Mouse (Mus musculus) limb, embryonic 12.5 days (tissue): ENCODE data around the gene Pycr2. TPM values are rescaled to one million over a fixed set of nuclear protein-coding genes. Genes with fewer than 3 reads are reported as not detected.
A peak's percentile ranks its signal among the peaks of the same experiment; 100 is the strongest.

ENCODE experiments used
- ATAC-seq: fragments of 200-750 bp; cut with Nextera tagmentation; 2 replicates; pipeline ENCODE4 v1.8.0; 2017; ENCODE audit warnings: low read depth, moderate TSS enrichment; ENCODE audit not compliant: insufficient number of reproducible peaks, insufficient read depth, low FRiP score, low TSS enrichment
- H3K27ac ChIP-seq: fragments of 300-500 bp; sonication (generic); 2 replicates; pipeline ENCODE4 v1.5.1; 2016; ENCODE audit warnings: mild to moderate bottlenecking, moderate library complexity
- H3K27me3 ChIP-seq: fragments of 300-500 bp; sonication (generic); 2 replicates; pipeline ENCODE4 v1.6.1; 2016; ENCODE audit warnings: mild to moderate bottlenecking, moderate library complexity
- H3K36me3 ChIP-seq: fragments of 300-500 bp; sonication (generic); 2 replicates; pipeline ENCODE4 v1.6.1; 2016; ENCODE audit warnings: mild to moderate bottlenecking, moderate library complexity
- H3K4me1 ChIP-seq: fragments of 300-500 bp; sonication (generic); replicated peaks from 2 replicates; pipeline ENCODE4 v1.6.1; 2016
- H3K4me2 ChIP-seq: fragments of 300-500 bp; sonication (generic); 2 replicates; pipeline ENCODE4 v1.6.1; 2016; ENCODE audit warnings: mild to moderate bottlenecking, moderate library complexity
- H3K4me3 ChIP-seq: fragments of 300-500 bp; sonication (generic); replicated peaks from 2 replicates; pipeline ENCODE4 v1.5.1; 2016; ENCODE audit warnings: mild to moderate bottlenecking
- H3K9ac ChIP-seq: fragments of 300-500 bp; sonication (generic); replicated peaks from 2 replicates; pipeline ENCODE4 v1.6.1; 2016; ENCODE audit warnings: mild to moderate bottlenecking, moderate library complexity
- H3K9me3 ChIP-seq: fragments of 300-500 bp; sonication (generic); 2 replicates; pipeline ENCODE4 v1.6.1; 2016; ENCODE audit warnings: mild to moderate bottlenecking, moderate library complexity
- WGBS: fragments of 180-500 bp; shearing (Covaris S2); methylation state at CpG from one replicate; pipeline ENCODE4 v1.1.7; 2016; 5-methylcytosine and 5-hydroxymethylcytosine counted together
- polyA plus RNA-seq: library from polyadenylated mRNA; unstranded; fragments of >200 nt; fragmentation: Nextera tagmentation; extraction: Ambion mirVana; gene quantifications from 2 replicates; pipeline ENCODE4 v1.2.1, GENCODE M21; 2016

Pycr2 gene
- polyA plus RNA-seq, 1 experiment from 2014 or later, result 125 TPM

DNA sequence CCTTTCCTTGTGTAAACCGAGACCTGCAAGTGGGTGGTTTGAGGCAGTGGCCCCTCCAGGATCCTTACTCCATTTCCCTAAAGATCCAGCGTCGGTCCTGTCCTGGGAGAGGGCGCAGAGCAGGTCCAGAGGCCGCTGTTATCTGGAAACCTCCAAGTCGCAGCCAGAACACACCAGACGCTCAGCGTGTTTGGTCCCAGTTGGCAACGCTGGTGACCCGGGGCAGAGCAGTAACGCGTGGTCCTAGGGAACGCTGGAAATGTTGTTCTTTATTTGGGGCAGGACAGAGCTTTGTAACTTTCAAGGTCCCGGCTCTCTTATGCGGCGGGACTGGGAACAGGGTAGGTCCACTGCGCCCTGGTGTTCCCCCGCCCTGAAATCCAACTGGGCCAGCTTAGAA, 37.6 kb downstream of the Pycr2 start:
- WGBS, result 2% methylated on average over 18 of the region's 18 CpGs
- peak overlapping the region; percentile 84 for H3K4me3 ChIP-seq
- peak overlapping the region; percentile 85 for H3K4me2 ChIP-seq
- peaks cover 56% of the 10 kb centered on the region for H3K27me3 ChIP-seq
- H3K36me3 ChIP-seq, result peaks cover 1% of the 10 kb centered on the region; the same call in 1 of the 2 replicates
- no peaks in the 10 kb centered on the region for H3K9me3 ChIP-seq
- H3K27ac ChIP-seq, result 0 out of 2 replicates have a peak overlapping the region, but pooled peaks have one; percentile 64
- peak overlapping the region; percentile 80 for H3K9ac ChIP-seq
- H3K4me1 ChIP-seq, result peaks cover 48% of the 10 kb centered on the region
- ATAC-seq, result no peak

DNA sequence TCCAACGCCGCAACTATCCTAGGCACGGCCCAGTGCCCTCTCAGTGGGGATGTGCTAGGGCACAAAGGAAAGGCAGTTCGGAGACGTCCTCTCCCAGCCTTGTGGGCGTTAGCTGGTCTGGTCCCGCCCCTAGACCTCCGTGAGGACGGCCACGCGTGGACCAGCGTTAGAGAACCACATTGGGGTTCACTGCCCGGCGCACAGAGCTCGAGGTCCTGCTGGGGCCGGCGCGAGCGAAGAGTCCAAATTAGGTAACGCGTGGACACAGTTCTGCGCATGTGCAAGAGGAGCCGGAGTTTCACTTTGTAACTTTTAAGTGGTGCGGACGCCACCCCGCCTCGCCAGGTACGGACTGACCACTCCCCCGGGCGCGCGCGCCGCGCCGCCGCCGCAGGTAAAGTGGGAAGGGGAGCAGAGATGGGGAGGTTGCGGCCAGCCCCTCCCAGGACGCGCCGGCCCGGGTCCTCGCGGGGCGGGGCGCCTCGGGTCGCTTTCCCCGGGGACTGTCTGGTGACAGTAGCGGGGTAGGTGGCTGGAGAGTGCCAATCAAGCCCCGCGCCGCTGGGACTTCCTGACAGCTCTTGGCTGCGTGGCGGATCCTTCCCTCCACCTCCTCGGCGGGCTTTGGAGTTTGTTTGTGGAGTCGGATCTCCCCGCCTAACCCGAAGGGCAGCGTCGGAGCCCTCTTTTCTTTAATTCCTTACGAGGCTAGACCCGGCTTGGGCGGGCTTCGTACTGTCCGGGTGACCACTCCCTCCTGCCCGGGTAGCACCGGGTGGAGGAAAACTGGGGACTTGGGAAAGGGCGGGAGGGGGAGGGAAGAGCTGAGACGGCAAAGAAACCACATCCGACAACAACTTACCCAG, 38.3 kb downstream of the Pycr2 start, which contains the start of gene Tmem63a:
Gene Tmem63a (plus strand): TSS at position 179 of the 866 bp plus-strand sequence.
- under 1% methylated on average over 73 of the region's 73 CpGs for WGBS
- Histone ChIP-seq H3K4me3 (peak within 1 kb of the TSS; percentile 84), H3K27ac (peak within 1 kb of the TSS; percentile 64), H3K27me3 (peaks cover 49% of the 10 kb centered on the region), H3K9ac (peak within 1 kb of the TSS; percentile 80), H3K9me3 (no peaks in the 10 kb centered on the region), H3K4me1 (peaks cover 42% of the 10 kb centered on the region), H3K4me2 (peak within 1 kb of the TSS; percentile 85), H3K36me3 (peaks cover 3% of the 10 kb centered on the region; the same call in 1 of the 2 replicates)
- ATAC-seq, result 0 out of 2 replicates have a peak, but pooled peaks have one; percentile 8

DNA sequence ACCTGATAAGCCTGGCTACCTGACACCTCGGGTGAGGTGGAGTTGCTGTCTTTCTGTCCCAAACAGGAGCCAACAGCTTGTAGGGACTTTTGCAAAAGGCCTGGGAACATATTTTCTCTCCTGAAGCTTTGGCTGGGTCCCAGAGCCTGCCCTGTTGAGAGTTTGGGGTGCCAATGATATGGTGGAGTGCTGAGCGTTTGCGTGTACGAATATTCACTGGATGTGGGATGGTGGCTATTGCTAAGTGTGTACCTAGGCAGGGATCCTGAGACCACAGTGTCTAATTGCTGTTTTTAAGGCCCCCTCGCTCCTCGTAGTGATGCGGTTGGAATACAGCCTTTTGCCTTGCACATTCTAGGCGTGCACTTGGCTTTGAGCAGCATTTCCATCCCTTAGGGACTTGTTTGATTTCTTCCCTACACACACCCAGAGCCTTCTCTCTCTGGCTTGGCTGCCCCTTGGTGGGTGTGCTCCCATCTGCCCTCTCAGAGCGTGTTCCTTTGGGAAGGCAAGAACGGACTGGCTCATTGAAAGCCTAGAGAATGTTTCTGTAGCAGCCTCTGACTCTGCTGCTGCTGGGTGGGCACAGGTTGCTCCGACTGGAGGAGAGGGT, 39.0 kb downstream of the Pycr2 start:
- H3K9ac ChIP-seq, result peak overlapping the region; percentile 80
- peaks cover 3% of the 10 kb centered on the region; the same call in 1 of the 2 replicates for H3K36me3 ChIP-seq
- H3K4me2 ChIP-seq, result peak overlapping the region; percentile 85
- peaks cover 42% of the 10 kb centered on the region for H3K4me1 ChIP-seq
- WGBS, result 50% methylated on average over 11 of the region's 11 CpGs
- H3K27ac ChIP-seq, result peak overlapping the region; percentile 64; the same call in 1 of the 2 replicates
- H3K9me3 ChIP-seq, result no peaks in the 10 kb centered on the region
- no peak for ATAC-seq
- H3K27me3 ChIP-seq, result peaks cover 42% of the 10 kb centered on the region
- H3K4me3 ChIP-seq, result peak overlapping the region; percentile 84

DNA sequence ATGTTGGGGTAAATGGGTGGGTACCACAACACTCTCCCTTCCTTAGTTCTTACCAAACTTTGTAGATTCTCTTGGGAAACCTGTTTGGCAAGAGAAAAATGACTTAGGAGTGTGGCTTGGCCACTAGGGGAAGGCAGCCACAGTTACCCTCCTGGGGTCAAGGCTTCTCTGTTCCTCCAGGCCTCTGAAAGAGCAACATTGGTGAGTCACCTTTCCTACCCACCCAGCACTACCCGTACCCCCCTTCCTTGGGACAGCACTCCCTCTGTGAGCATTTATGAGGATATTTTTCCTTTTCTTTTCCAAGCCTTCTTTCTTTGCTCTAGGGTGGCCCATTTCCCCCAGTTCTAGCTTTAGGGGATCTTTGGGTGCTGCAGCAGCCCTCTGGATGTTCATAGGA, 39.8 kb downstream of the Pycr2 start:
- Histone ChIP-seq H3K9ac (no peak overlapping the region), H3K4me1 (peaks cover 42% of the 10 kb centered on the region), H3K4me2 (no peak overlapping the region), H3K4me3 (no peak overlapping the region), H3K27me3 (peaks cover 36% of the 10 kb centered on the region), H3K27ac (0 out of 2 replicates have a peak overlapping the region, but pooled peaks have one; percentile 4), H3K9me3 (no peaks in the 10 kb centered on the region), H3K36me3 (peaks cover 9% of the 10 kb centered on the region; the same call in 1 of the 2 replicates)
- ATAC-seq, result no peak
- 67% methylated on average over 1 of the region's 1 CpGs for WGBS

DNA sequence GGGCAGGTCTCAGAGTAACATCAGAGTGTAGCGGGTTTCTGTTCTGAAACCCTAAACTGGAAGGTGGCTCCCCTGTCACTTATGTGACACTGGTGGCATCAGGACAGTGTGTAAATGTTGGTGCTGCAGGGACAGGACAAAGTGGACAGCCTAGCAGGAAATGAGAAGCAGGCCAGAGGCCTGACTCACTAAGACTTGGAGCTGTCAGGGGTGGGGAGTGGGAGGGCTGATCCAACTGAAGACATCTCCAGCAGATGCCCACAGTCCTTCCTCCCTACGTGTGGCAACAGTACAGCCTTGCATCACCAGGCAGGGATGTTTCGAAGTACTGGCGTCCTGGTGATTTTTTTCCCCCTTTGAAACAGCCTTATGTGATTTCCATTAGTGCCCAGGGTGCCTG, 40.5 kb downstream of the Pycr2 start:
- Histone ChIP-seq H3K4me1 (peaks cover 42% of the 10 kb centered on the region), H3K4me3 (no peak overlapping the region), H3K9ac (0 out of 2 replicates have a peak overlapping the region, but pooled peaks have one; percentile 14), H3K27me3 (peaks cover 36% of the 10 kb centered on the region), H3K4me2 (peak overlapping the region; percentile 53; the same call in 1 of the 2 replicates), H3K27ac (peak overlapping the region; percentile 93), H3K9me3 (no peaks in the 10 kb centered on the region), H3K36me3 (peaks cover 16% of the 10 kb centered on the region)
- ATAC-seq, result no peak
- WGBS, result 83% methylated on average over 4 of the region's 4 CpGs

DNA sequence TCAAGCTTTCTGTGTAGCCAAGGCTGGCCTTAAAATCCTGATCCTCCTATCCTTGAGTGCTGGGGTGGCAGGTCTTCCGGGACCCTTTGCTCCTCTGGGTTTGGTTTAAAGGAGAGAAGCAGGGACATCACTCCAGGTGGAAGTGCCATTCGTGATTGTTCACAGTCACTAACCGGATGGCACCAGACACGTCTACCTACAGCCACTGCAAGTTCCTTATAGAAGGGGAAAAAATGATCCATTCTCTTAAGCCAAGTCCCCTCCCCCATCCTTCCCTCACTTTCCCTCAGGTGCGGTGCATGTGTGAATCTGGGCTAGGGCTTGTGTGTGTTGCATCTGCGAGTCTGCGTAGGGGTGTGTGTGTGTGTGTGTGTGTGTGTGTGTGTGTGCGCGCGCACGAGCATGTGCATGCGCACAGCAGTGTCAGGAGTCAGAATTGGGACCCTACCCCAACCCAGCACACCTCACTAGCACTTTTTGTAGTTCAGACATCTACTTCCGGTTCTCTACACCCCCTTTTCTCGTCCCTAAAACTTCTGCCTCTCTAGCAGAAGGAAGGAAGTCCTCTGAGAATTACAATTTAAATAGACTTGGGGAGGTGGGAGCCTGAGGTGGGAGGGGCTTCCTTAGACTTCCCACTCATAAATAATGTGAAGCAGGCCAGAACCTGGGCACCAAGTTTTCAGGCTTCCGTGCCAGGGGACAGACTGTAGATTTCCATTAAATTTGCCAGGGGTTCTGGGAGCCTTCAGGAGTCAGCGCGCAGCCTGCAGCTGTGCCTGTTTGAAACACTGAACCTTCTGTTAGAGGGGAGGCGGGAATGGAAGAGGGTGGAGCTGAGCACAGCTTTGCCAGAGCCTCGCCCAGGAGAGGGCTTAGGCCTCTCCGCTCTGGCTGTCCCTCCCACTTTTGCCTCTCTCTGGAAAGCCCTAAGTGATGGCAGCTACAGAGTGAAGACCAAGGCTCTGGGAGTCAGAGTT, 41.2 kb downstream of the Pycr2 start:
- H3K4me1 ChIP-seq, result peaks cover 42% of the 10 kb centered on the region
- H3K27ac ChIP-seq, result peak overlapping the region; percentile 93
- H3K27me3 ChIP-seq, result peaks cover 31% of the 10 kb centered on the region
- peak overlapping the region; percentile 12; the same call in 1 of the 2 replicates for H3K4me3 ChIP-seq
- H3K9ac ChIP-seq, result 0 out of 2 replicates have a peak overlapping the region, but pooled peaks have one; percentile 14
- H3K9me3 ChIP-seq, result no peaks in the 10 kb centered on the region
- peak overlapping the region; percentile 53 for H3K4me2 ChIP-seq
- 26% methylated on average over 20 of the region's 20 CpGs for WGBS
- ATAC-seq, result peak; percentile 90
- peaks cover 23% of the 10 kb centered on the region for H3K36me3 ChIP-seq

DNA sequence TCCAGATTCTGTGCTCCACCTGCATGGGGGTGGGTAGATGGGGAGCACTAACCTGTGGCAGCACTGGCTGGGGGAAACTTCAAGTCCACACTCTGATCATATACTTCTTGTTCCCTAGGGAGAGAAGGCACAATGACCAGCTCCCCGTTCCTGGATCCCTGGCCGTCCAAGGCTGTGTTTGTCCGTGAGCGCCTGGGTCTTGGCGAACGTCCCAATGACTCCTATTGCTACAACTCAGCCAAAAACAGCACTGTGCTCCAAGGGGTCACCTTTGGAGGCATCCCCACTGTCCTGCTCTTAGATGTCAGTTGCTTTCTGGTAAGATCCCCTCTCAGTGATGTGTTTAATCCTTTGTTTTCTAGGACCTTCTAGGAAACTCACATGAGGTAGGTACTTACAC, 42.4 kb downstream of the Pycr2 start:
- Histone ChIP-seq H3K4me2 (peak overlapping the region; percentile 53; the same call in 1 of the 2 replicates), H3K4me3 (no peak overlapping the region), H3K9ac (no peak overlapping the region), H3K27me3 (peaks cover 20% of the 10 kb centered on the region), H3K36me3 (peaks cover 27% of the 10 kb centered on the region), H3K9me3 (no peaks in the 10 kb centered on the region), H3K27ac (peak overlapping the region; percentile 93), H3K4me1 (peaks cover 40% of the 10 kb centered on the region)
- WGBS, result 94% methylated on average over 6 of the region's 6 CpGs
- no peak for ATAC-seq

DNA sequence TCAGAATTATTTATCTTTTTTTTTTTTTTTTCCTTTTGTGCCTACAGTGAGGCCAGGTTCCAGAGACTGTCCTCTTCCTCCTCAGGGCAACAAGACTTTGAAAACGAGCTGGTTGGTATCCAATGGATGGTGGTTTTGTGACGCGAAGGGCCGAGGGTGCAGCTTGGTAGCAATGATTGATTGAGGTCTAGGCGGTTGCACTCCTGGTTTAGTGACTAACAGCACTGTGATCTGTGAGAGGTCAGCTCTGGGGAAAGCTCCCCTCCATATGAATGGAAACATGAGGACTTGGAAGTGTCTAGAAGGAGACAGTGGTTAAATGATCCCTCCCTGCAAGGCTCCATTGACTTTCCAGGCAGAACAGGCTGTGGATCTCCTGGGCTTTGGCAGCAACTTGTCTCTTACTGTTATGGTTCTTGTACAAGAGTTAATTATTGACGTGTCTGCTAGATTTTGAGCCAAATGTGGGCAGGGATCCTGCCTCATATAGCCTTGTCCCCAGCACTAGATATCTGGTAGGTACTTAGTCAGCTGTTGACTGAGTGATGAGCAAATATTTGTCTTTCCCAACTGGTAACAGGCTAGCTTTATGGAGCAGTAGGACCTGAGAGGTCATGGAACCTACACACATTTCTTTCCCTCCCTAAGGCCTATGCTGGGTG, 48.1 kb downstream of the Pycr2 start:
- Histone ChIP-seq H3K27ac (no peak overlapping the region), H3K27me3 (no peaks in the 10 kb centered on the region), H3K9me3 (no peaks in the 10 kb centered on the region), H3K36me3 (peaks cover 69% of the 10 kb centered on the region), H3K4me1 (peaks cover 9% of the 10 kb centered on the region), H3K9ac (no peak overlapping the region), H3K4me3 (no peak overlapping the region), H3K4me2 (no peak overlapping the region)
- ATAC-seq, result no peak
- WGBS, result 77% methylated on average over 6 of the region's 6 CpGs

DNA sequence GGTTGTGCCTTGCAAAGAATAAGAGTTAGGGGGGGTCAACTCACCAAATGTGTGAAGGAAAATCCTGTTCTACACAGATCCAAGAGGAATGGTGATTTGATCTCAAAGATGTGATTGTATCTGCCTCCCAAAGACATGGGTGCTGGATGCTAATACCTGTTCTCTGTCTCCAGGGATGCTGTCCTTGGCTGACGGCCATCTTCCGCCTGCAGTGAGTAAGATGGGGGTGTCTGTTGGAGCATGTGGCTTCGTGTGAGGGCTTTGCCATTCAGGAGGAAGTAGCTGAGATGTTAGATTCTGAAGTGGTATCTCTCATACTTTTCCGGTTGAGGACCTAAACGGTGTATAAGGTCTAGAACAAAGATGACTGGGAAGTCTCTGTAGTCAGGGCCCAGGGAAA, 48.7 kb downstream of the Pycr2 start:
- Histone ChIP-seq H3K36me3 (peaks cover 75% of the 10 kb centered on the region), H3K9me3 (no peaks in the 10 kb centered on the region), H3K9ac (no peak overlapping the region), H3K27me3 (no peaks in the 10 kb centered on the region), H3K4me3 (no peak overlapping the region), H3K4me1 (peaks cover 9% of the 10 kb centered on the region), H3K27ac (no peak overlapping the region), H3K4me2 (no peak overlapping the region)
- no peak for ATAC-seq
- WGBS, result 88% methylated on average over 5 of the region's 5 CpGs

DNA sequence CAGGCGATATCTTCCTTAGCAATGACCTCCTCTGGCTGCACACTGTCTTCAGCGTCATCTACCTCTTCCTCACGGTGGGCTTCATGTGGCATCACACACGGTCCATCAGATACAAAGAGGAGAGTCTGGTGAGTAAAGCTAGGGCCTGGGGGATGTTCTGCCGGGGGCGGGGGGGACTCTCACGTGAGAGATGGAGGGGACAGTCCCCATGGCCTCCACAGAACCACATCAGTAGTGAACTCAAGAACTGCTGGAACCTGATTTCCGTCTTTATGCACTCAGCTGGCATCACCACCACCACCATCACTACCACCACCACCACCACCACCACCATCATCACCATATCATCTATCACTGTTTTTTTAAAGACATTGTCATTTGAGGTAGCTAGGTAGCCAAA, 52.3 kb downstream of the Pycr2 start:
- H3K9me3 ChIP-seq, result no peaks in the 10 kb centered on the region
- H3K9ac ChIP-seq, result no peak overlapping the region
- H3K27me3 ChIP-seq, result no peaks in the 10 kb centered on the region
- peaks cover 9% of the 10 kb centered on the region for H3K4me1 ChIP-seq
- no peak overlapping the region for H3K27ac ChIP-seq
- no peak overlapping the region for H3K4me2 ChIP-seq
- no peak for ATAC-seq
- H3K36me3 ChIP-seq, result peaks cover 73% of the 10 kb centered on the region
- 91% methylated on average over 8 of the region's 8 CpGs for WGBS
- H3K4me3 ChIP-seq, result no peak overlapping the region
